Mouse (Mus musculus) heart, postnatal 10 days (tissue): ENCODE results near the gene Zfp36l2. TPM values are rescaled to one million over a fixed set of nuclear protein-coding genes. Genes with fewer than 3 reads are reported as not detected.
A peak's percentile ranks its signal among the peaks of the same experiment; 100 is the strongest.

ENCODE experiments used
- DNase-seq, 2 experiments: peaks; one replicate each; pipeline ENCODE4 v3.0.0; 2021
- intact Hi-C: fragments of 180-260 bp; cut with DNase I; formaldehyde crosslinking; loops from one replicate; pipeline ENCODE4 v1.15.1; 2025
- total RNA-seq, 2 experiments: library from RNA; stranded (reverse); gene quantifications; 2 replicates each; pipeline ENCODE4 v1.2.3; 2021

Gene Zfp36l2
- total RNA-seq, 2 experiments from 2014 or later, result 36.9 to 42.5 TPM

- intact Hi-C loops, result no loop called here
- DNase-seq, result no peak
These were observed 8.4 kb downstream of the Zfp36l2 start for GRCm38 (mm10) chr17:84179026-84179972.

GRCm38 (mm10) chr17:84177481-84177880, 10.3 kb downstream of the Zfp36l2 start:
- intact Hi-C loops, result loop anchor here (1.0 kb wide), 1 partner anchor 28 kb away; no protein-coding TSS in a partner anchor
- no peak for DNase-seq

DNA sequence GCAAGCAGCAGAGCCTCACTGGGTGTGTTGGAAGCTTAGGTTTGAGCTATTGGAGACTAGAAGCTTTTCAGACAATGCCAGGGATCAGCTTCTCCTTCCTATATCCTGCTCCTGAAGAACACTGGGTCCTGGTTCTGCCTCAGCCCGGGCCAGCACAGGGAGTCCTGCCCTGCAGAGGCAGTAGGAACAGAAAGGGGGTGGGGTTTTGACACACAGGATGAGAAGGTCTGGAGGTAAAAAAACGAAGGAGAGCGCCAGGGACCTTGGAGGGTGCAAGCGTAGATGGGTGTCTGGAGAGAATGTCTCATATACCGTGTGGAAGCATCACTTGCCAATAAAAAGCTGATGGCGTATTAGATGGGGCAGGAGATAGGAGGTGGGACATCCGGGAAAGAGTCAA, 11.3 kb downstream of the Zfp36l2 start:
- intact Hi-C loops, result no loop called here
- DNase-seq, result no peak

DNA sequence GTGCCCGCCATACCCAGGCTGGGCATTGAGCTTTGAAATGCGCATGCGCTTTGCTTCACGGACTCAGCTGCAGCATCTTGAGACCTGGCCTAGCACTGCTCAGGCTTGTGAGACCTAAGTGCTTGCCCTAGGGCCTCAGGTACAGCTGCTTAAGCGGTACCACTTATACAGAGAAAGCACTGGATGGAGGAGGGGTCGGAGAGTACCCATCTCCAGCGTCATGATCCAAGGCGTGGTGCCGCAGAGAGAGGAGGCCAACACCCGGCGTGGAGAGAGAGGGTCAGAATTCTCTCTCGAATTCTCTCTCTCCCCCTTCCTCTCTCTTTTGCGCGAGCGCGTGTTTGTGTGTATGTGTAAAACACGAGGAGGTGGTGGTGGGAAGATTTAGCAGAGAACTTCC, 12.6 kb downstream of the Zfp36l2 start:
- intact Hi-C loops, result no loop called here
- DNase-seq, result no peak

DNA sequence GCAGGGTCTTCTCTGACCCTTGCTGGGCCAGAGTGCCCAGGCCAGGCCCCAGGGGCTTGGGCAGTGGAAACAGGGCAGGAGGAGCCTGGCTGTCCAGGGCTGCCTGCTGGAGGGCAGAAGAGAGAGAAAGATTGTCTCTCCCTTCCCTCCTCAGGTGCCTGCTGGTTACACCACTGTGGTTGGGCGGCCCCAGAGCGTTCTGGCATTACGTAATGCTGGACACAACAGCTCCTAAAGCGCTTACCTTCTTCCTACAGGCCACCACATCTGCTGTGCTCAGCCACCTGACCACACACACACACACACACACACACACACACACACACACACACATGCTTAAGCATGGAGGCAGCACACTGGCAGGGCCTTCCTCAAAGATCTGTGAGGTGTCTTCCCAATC, 20.4 kb downstream of the Zfp36l2 start:
- intact Hi-C loops, result no loop called here
- DNase-seq, result no peak

DNA sequence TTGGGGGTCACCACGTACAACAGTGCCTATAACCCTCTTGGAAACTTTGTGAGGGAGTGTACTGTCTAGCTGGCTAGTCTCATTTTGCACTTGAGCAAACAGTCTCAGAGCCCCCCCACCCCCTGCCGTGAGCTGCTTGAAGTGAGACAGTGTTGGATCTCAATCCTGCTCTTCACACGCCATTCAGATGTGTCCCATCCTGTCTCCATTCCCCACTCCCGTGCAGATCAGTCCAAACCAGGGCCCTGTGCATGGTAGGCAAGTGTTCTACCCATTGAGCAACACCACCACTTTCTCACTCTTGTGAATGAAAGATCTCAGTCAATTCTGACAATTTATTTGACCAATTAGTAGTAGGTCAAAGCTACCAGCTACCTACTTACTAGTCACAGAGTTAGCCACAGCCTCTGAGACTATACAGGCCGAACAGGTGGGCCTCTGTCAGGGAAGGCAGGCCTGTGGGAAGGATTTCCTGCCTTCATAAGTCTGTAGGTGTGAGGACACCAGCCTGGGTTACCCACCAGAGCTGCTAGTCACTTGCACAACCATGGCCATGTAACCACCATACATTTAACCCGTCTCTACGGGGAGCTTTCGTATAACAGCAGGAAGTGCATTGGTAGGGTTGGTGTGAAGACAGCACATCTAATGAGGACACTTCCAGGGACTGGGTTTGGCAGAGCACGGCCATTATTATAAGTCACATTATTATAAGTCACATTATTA, 21.4 kb downstream of the Zfp36l2 start:
- intact Hi-C loops, result no loop called here
- DNase-seq, result no peak

DNA sequence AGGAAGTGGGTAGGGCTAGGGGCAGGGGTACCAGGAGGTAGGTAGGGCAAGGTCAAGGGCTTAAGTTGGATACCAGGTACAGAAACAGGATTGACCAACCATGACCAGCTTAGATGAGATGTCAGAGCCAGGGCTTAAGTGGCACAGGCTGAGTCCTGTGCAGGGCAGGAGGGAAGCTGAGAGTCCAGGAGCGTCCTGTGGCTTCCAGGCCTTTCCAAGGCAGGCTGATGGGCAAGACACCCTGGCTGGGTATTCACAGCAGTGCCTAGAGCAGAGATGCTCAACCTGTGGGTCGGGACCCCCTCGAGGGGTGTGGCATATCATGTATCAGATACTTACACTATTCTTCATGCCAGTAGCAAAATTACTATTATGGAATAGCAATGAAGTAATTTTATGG, 22.0 kb downstream of the Zfp36l2 start:
- intact Hi-C loops, result no loop called here
- DNase-seq, result no peak

GRCm38 (mm10) chr17:84164146-84164545, 23.6 kb downstream of the Zfp36l2 start:
- intact Hi-C loops, result no loop called here
- no peak for DNase-seq

GRCm38 (mm10) chr17:84163066-84163785, 24.5 kb downstream of the Zfp36l2 start:
- DNase-seq, result no peak
- intact Hi-C loops, result no loop called here

GRCm38 (mm10) chr17:84162211-84162760, 25.5 kb downstream of the Zfp36l2 start:
- intact Hi-C loops, result no loop called here
- no peak for DNase-seq

DNA sequence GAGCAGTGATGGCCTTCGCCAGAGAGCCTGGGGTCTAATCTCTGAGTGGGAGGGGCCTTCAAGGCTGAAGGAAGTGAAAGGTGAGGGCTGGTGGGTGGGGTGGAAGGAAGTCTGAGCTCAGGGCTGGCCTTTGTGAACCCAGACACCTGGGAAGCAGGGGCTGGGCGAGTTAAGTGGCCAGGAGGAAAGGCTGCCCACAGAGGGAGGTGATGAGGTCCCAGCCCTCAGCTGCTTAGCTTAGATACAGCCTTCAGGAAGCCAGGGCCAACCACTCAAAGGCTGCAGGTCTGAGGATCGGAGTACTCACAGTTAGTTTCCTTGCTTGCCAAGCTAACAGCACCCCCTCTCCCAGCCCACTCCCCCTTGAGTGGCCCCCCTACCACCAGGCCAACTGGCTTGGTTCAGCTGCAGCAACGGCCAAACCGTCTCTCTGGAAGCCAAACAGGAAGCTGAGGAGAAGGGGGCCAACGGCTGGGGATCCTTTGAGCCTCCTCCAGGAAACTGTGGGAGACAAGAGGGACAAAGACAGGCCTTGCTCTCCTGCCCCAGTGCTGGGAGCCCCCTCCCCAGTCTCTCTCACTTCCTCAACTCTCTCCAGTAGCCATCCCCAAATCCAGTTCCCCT, 26.4 kb downstream of the Zfp36l2 start:
- intact Hi-C loops, result no loop called here
- DNase-seq, result peak; percentile 50 to 57

DNA sequence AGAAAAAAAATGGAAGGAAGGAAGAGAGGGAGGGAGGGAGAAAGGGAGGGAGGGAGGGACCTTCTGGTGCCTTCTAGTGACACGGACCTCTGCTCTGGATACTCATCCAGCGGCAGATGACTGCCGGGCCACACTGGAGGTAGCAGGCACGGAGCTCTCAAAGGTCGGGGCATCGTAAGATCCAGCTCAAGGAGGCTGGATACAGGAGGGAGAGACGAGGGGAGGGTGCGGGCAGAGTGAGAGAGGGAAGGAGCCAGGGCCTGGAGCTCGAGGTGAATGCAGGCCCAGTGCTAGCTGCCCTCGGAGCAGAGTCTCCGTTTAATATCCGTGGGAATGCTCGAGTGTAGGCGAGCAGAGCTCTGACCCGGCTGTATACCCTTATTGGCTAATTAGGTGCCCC, 28.9 kb downstream of the Zfp36l2 start:
- intact Hi-C loops, result no loop called here
- no peak for DNase-seq

GRCm38 (mm10) chr17:84158461-84158795, 29.3 kb downstream of the Zfp36l2 start:
- DNase-seq, result no peak
- intact Hi-C loops, result no loop called here

DNA sequence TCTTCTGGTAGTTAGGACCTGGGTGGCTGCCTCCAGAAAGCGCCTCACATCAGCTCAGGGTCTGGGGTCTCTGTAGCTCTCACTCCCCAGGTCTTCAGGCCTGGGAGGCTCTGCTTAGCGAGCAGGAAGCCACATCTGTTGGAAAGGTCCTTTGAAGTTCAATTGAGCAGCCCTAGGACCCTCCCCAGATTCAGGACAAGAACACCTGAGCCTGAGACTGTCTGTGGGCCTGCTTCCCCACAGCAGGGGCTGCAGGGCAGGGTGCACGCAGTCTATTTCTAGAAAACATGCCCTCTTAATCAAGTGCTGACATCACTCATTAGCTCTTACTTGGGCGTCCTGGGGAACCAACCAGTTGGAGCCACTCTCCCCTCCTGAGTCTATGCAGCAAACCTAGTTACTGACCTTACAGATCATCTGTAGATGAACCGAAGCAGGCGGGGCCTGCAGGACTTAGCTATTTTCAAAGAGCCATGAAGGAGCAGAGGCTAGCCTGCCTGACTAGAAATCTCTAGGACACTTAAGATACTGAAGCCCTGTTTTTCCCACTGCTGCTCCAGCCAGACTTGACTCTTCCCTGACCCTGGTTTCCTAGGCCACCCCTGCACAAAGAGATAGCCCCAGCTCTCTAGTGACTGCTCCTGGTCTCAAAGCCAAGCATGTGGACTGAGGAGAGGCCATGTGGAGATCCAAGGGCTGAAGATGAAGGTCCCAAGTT, 29.8 kb downstream of the Zfp36l2 start:
- intact Hi-C loops, result no loop called here
- DNase-seq, result no peak

DNA sequence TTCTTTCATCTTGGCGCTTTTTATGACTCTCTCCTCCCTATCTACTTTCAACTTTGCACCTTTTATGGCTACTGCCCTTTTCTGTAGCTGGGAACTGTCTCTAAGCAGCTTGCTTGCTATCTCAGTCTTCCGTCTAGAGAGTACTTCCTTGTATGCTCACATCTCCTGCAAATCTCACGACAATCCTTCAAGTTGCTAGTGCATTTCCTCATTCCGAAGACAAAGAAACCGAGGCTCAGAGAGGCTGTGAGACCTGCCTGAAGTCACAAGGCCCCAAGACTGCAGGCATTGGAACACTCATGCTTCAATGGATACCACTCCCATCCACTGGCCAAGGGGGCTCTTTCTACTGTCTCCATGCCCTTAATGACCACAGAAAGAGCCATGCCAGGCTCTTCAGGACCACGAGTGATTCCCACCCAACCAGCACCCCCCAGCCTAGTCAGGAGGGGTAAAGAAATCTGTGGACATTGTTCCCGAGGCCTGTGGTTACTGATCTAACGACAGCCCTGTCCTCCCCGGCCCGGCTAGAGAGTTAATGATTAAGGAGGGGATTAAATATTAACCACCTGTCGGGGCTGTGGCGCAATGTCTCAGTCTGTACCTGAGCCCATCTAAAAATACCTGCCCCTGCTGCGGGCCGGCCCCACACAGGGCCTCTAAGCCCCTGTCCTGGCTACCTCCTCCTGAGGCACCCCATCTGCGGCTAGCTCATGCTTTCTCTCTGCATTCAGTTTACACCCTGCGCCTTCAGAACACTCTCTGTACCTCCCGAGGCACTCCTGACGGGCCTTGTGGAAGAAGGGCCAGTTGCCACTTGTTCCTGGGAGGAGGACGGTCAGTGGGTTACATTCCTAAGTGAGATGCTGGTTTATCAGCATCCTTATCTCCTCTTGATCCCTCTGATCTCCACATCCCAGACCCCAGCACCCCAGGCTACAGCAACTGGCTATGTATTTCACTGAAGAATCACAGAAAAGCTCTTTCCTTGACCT, 30.7 kb downstream of the Zfp36l2 start:
- no peak for DNase-seq
- intact Hi-C loops, result no loop called here

DNA sequence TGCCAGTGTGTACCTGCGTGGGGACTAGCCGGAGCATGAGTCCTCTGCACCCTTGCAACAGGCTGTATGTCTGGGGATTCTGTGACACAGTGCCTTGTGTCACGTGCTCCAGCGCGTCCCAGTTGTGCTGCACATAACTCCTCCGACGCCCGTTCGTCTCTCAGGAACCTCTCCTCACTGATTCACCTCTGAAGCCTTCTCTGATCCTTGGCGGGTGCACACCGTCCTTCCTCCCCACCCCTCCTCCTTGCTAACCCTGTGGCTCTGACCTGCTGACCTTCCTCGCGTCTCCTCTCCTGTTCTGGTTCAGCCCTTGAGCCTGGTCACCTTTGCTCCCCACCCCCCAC, 31.5 kb downstream of the Zfp36l2 start:
- no peak for DNase-seq
- intact Hi-C loops, result no loop called here

DNA sequence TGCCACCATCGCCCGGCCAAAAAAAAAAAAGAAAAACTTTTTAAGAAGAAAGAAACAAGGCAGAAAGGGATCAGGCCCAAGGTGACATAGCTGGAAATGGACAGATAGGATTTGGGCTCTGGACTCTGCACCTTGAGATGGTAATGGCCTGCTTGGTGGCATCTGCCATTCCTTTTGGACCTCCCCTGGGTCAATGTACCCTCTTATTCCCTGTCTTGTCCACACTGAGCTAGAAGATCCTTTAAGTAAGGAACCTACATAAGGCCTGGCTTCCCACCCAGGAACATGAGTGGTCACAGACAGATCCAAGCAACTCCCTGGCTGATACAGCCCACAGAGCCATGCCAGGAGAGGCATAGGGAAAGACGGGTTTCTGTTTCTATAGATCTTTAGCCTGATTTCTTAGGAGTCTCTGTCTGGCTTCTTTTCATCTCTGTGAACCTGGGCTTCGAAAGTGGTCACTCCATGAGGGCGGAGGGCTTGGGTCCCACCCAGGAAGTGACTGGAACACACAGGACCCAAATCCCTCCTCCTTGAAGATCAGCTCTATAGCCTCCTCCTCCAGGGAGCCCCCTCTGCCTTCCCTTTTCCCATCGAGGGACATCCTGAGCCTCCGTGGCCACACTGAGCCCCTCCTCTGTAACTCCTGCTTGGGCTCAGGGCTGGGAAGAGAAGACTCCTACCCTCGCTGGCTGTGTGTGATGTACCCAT, 32.1 kb downstream of the Zfp36l2 start:
- no peak for DNase-seq
- intact Hi-C loops, result no loop called here

GRCm38 (mm10) chr17:84155029-84155338, 32.8 kb downstream of the Zfp36l2 start:
- intact Hi-C loops, result no loop called here
- no peak for DNase-seq
